Comparison of ENCODE assay signal across 9 mouse cellular contexts in the genomic region with DNA sequence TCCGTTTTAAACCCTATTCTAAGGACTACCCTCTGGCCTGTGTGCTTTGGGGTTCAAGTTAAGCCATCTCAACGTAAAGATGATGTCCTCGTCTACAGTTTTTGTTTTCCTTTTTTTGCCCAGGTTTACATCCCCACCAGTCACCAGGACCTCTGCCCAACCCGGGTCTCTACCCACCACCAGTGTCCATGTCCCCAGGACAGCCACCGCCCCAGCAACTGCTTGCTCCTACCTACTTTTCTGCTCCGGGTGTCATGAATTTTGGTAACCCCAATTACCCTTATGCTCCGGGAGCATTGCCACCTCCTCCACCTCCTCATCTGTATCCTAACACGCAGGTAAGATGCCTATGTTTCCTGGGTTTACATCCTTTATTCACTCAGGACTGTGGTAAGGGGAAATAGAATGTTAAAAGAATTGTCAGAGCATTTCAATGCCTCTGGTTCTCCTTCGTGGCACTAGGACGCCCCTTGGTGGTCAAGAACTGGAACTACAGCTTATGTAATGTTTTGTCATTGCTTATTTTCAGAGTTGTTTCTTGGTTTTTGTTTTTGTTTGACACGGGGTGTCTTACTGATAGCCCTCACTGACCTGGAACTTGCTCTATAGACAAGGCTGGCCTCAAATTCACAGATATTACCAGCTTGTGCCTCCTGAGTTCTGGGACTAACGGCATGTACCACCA. TPM values are rescaled to one million over a fixed set of nuclear protein-coding genes. Genes with fewer than 3 reads are reported as not detected.
A peak's percentile ranks its signal among the peaks of the same experiment; 100 is the strongest.
DNase-seq lines count a peak whose midpoint lies in the region; ATAC-seq and TF ChIP-seq lines count a peak whose summit lies in the region.
"Had no signal": no experiment of that assay in that cellular context is flagged by ENCODE, and none has a peak within 500 bp of the region (broad histone marks: within the 10 kb centered on the region; RNA-seq: fewer than 3 reads in every experiment).

No protein-coding gene starts in this region.

- TF ChIP-seq RAD21 in CH12.LX (IDR thresholded peaks at IDR 0.05; ENCODE audit: low read depth, low read length): peak; percentile 85

- H3K4me3 ChIP-seq in heart, postnatal 0 days (ENCODE audit: low read depth, low read length): no peak overlapping the region
- no peak overlapping the region for H3K4me3 ChIP-seq in heart, embryonic 11.5 days (ENCODE audit: low read depth, low read length)
- H3K4me3 ChIP-seq in CH12.LX (replicated peaks in 1 of 3; ENCODE audit: low read depth in 2 of 3, low read length in 2 of 3, poor library complexity in 1 of 3): no peak overlapping the region
- H3K4me3 ChIP-seq: embryonic facial prominence, embryonic 13.5 days had no signal

- WGBS in heart, postnatal 0 days: 65% methylated on average over 12 of the region's 12 CpGs
- WGBS in heart, embryonic 11.5 days (ENCODE audit: insufficient replicate concordance): 72% methylated on average over 12 of the region's 12 CpGs

- peak; percentile 71 for DNase-seq in heart, postnatal 0 days (ENCODE audit: low spot score)
- peak; percentile 59 for DNase-seq in CH12.LX (ENCODE audit: extremely low read depth)
- peak; percentile 44 for DNase-seq in c-Kit-positive CD71-negative TER-119-negative erythroid progenitor cells, embryonic 14.5 days (ENCODE audit: low read depth)
- DNase-seq in kidney, postnatal 4 days: peak; percentile 54 to 67
- peak; percentile 41 for DNase-seq in thymus, postnatal 25 days
- DNase-seq in gastrocnemius, postnatal 10 days: no peak
- DNase-seq in layer of hippocampus, adult 8-10 months (ENCODE audit: low spot score in 2 of 2): no peak

- H3K79me2 ChIP-seq in CH12.LX (replicated peaks; ENCODE audit: control insufficient read depth, extremely low read depth, insufficient read depth, poor library complexity, severe bottlenecking): peaks cover 19% of the 10 kb centered on the region

- H3K4me1 ChIP-seq in heart, postnatal 0 days (ENCODE audit: control insufficient read depth, insufficient read depth): no peaks in the 10 kb centered on the region
- no peaks in the 10 kb centered on the region for H3K4me1 ChIP-seq in heart, embryonic 11.5 days (ENCODE audit: control insufficient read depth, insufficient read depth, low read length)
- no peaks in the 10 kb centered on the region for H3K4me1 ChIP-seq in CH12.LX (ENCODE audit: control insufficient read depth in 1 of 2, insufficient read depth in 2 of 2)
- H3K4me1 ChIP-seq: embryonic facial prominence, embryonic 13.5 days had no signal

- no peaks in the 10 kb centered on the region for H3K27me3 ChIP-seq in heart, postnatal 0 days (ENCODE audit: control insufficient read depth, insufficient read depth, low read length)
- H3K27me3 ChIP-seq in heart, embryonic 11.5 days (ENCODE audit: control insufficient read depth, insufficient read depth, low read length): no peaks in the 10 kb centered on the region
- H3K27me3 ChIP-seq in CH12.LX (replicated peaks): no peaks in the 10 kb centered on the region
- H3K27me3 ChIP-seq: embryonic facial prominence, embryonic 13.5 days had no signal

- no peak for TF ChIP-seq POLR2A in CH12.LX (IDR thresholded peaks at IDR 0.05; ENCODE audit: low read depth, low read length)

- 0 out of 2 replicates have a peak overlapping the region, but pooled peaks have one; percentile 30 for H3K27ac ChIP-seq in heart, postnatal 0 days (ENCODE audit: low read depth)
- H3K27ac ChIP-seq in heart, embryonic 11.5 days (ENCODE audit: low read depth, low read length): no peak overlapping the region
- H3K27ac ChIP-seq in CH12.LX (ENCODE audit: insufficient read depth, low read depth): no peak overlapping the region
- H3K27ac ChIP-seq: embryonic facial prominence, embryonic 13.5 days had no signal

- in situ Hi-C loops in CH12.LX (cut with MboI; ENCODE audit: low pct_ligation_motif_present, low pct_unique_long_range_greater_than_20kb, low sequenced_read_pairs): loop anchor here (5.0 kb wide), 1 partner anchor 37 kb away; no protein-coding TSS in a partner anchor

- TF ChIP-seq CTCF in heart, postnatal 0 days (IDR thresholded peaks at IDR 0.05; ENCODE audit: low read depth): peak; percentile 82
- peak; percentile 92 to 95 for TF ChIP-seq CTCF in CH12.LX (conservative IDR thresholded peaks at IDR 0.05 in 1 of 2, IDR thresholded peaks at IDR 0.05 in 1 of 2; ENCODE audit: low read depth in 2 of 2, low read length in 2 of 2)

- no peak for ATAC-seq in heart, postnatal 0 days (ENCODE audit: insufficient read depth, low read depth)
- no peak for ATAC-seq in heart, embryonic 11.5 days (replicated peaks; ENCODE audit: insufficient number of reproducible peaks, low FRiP score, low TSS enrichment)

- no peak overlapping the region for H3K9ac ChIP-seq in heart, postnatal 0 days (replicated peaks; ENCODE audit: low read depth, low read length)
- no peak overlapping the region for H3K9ac ChIP-seq in heart, embryonic 11.5 days (ENCODE audit: low read depth, low read length)
- H3K9ac ChIP-seq in CH12.LX (ENCODE audit: insufficient read depth, low read depth): no peak overlapping the region
- H3K9ac ChIP-seq: embryonic facial prominence, embryonic 13.5 days had no signal

- no peaks in the 10 kb centered on the region for H3K9me3 ChIP-seq in heart, postnatal 0 days (replicated peaks; ENCODE audit: control insufficient read depth, low read length)
- H3K9me3 ChIP-seq in heart, embryonic 11.5 days (replicated peaks; ENCODE audit: control insufficient read depth, low read length): no peaks in the 10 kb centered on the region
- H3K9me3 ChIP-seq in CH12.LX (replicated peaks; ENCODE audit: low read length): no peaks in the 10 kb centered on the region
- H3K9me3 ChIP-seq: embryonic facial prominence, embryonic 13.5 days had no signal

- H3K4me2 ChIP-seq in heart, postnatal 0 days (ENCODE audit: low read depth, low read length): no peak overlapping the region
- no peak overlapping the region for H3K4me2 ChIP-seq in heart, embryonic 11.5 days
- no peak overlapping the region for H3K4me2 ChIP-seq in CH12.LX (ENCODE audit: insufficient read depth, low read depth, poor library complexity, severe bottlenecking)
- H3K4me2 ChIP-seq: embryonic facial prominence, embryonic 13.5 days had no signal

- H3K36me3 ChIP-seq in heart, postnatal 0 days (replicated peaks; ENCODE audit: control insufficient read depth, insufficient read depth, low read length): peaks cover 67% of the 10 kb centered on the region
- peaks cover 34% of the 10 kb centered on the region for H3K36me3 ChIP-seq in heart, embryonic 11.5 days (ENCODE audit: control insufficient read depth, insufficient read depth, low read length)
- H3K36me3 ChIP-seq in CH12.LX (replicated peaks in 1 of 2; ENCODE audit: control insufficient read depth in 1 of 2, insufficient read depth in 1 of 2, low read length in 1 of 2): peaks cover 81 to 93% of the 10 kb centered on the region in 2 experiments

- dilution Hi-C loops in CH12.LX (cut with MboI; ENCODE audit: extremely low pct_ligation_motif_present, extremely low pct_unique_long_range_greater_than_20kb, low sequenced_read_pairs): no loop called here

- TF ChIP-seq EP300 in heart, postnatal 0 days (IDR thresholded peaks at IDR 0.05; ENCODE audit: low read depth): no peak
- no peak for TF ChIP-seq EP300 in CH12.LX (IDR thresholded peaks at IDR 0.05; ENCODE audit: low read length)

RNA-seq across cellular contexts. Expression of a gene that starts 7.4 kb away (rescaled TPM):
- total RNA-seq in heart, postnatal 0 days (2014; rRNA removed; ENCODE audit: low replicate concordance): 0.77 and 0.80 TPM in 2 replicates
- 0.41 and 0.55 TPM in 2 replicates for polyA plus RNA-seq in heart, postnatal 0 days (2015; fragmentation: Nextera tagmentation; extraction: Ambion mirVana)
- 0.57 and 0.73 TPM in 2 replicates for polyA plus RNA-seq in heart, embryonic 11.5 days (2014; fragmentation: Nextera tagmentation; extraction: Ambion mirVana)
- total RNA-seq in CH12.LX (2012; rRNA removed) (0.04 and 0.08 TPM in 2 replicates), CH12.LX (2014; rRNA removed) (0.11 TPM in 1 of 2 replicates, not detected in the other)
- polyA plus RNA-seq in CH12.LX (2012; ENCODE audit: insufficient read length, low read depth): 0.25 and 0.29 TPM in 2 replicates
- 1 to 10 TPM; 1.9 to 2.6 TPM for total RNA-seq in gastrocnemius, postnatal 10 days (2021)
- 100 to 1,000 TPM; 171 to 203 (median 197) TPM for total RNA-seq in layer of hippocampus, adult 8-10 months (2022)

RNA-seq across cellular contexts. Expression of a gene that starts 24.5 kb away (rescaled TPM):
- total RNA-seq in heart, postnatal 0 days (2014; rRNA removed; ENCODE audit: low replicate concordance): 6.8 and 9.7 TPM in 2 replicates
- 11.6 and 11.9 TPM in 2 replicates for polyA plus RNA-seq in heart, postnatal 0 days (2015; fragmentation: Nextera tagmentation; extraction: Ambion mirVana)
- 22.2 and 28.5 TPM in 2 replicates for polyA plus RNA-seq in heart, embryonic 11.5 days (2014; fragmentation: Nextera tagmentation; extraction: Ambion mirVana)
- total RNA-seq in CH12.LX (2012; rRNA removed): 16.7 and 18.3 TPM in 2 replicates
- total RNA-seq in CH12.LX (2014; rRNA removed): 14.4 and 14.7 TPM in 2 replicates
- polyA plus RNA-seq in CH12.LX (2012; ENCODE audit: insufficient read length, low read depth): 71.7 and 93.0 TPM in 2 replicates
- total RNA-seq in gastrocnemius, postnatal 10 days (2021): 10 to 100 TPM; 19.1 to 26.2 TPM
- 10 to 100 TPM; 50.5 to 64.9 (median 59.4) TPM for total RNA-seq in layer of hippocampus, adult 8-10 months (2022)

RNA-seq across cellular contexts. Expression of a gene that starts 33.9 kb away (rescaled TPM):
- total RNA-seq in heart, postnatal 0 days (2014; rRNA removed; ENCODE audit: low replicate concordance): 47.4 and 54.6 TPM in 2 replicates
- 11.3 and 12.6 TPM in 2 replicates for polyA plus RNA-seq in heart, postnatal 0 days (2015; fragmentation: Nextera tagmentation; extraction: Ambion mirVana)
- polyA plus RNA-seq in heart, embryonic 11.5 days (2014; fragmentation: Nextera tagmentation; extraction: Ambion mirVana): 15.9 and 17.1 TPM in 2 replicates
- total RNA-seq in CH12.LX (2012; rRNA removed): 27.3 and 30.7 TPM in 2 replicates
- total RNA-seq in CH12.LX (2014; rRNA removed): 25.9 and 26.4 TPM in 2 replicates
- polyA plus RNA-seq in CH12.LX (2012; ENCODE audit: insufficient read length, low read depth): 57.1 and 58.1 TPM in 2 replicates
- total RNA-seq in gastrocnemius, postnatal 10 days (2021): 10 to 100 TPM; 62.6 to 74.1 TPM
- total RNA-seq in layer of hippocampus, adult 8-10 months (2022): 100 to 1,000 TPM; 140 to 201 (median 177) TPM

RNA-seq across cellular contexts. Expression of a gene that starts 34.2 kb away (rescaled TPM):
- 3.4 and 6.2 TPM in 2 replicates for total RNA-seq in heart, postnatal 0 days (2014; rRNA removed; ENCODE audit: low replicate concordance)
- 1.5 and 1.8 TPM in 2 replicates for polyA plus RNA-seq in heart, postnatal 0 days (2015; fragmentation: Nextera tagmentation; extraction: Ambion mirVana)
- polyA plus RNA-seq in heart, embryonic 11.5 days (2014; fragmentation: Nextera tagmentation; extraction: Ambion mirVana): 3.8 and 4.0 TPM in 2 replicates
- 4.7 TPM in 2 replicates for total RNA-seq in CH12.LX (2012; rRNA removed)
- total RNA-seq in CH12.LX (2014; rRNA removed): 1.9 and 2.1 TPM in 2 replicates
- polyA plus RNA-seq in CH12.LX (2012; ENCODE audit: insufficient read length, low read depth): 7.7 and 9.7 TPM in 2 replicates
- 1 to 10 TPM; 6.3 to 9.0 TPM for total RNA-seq in gastrocnemius, postnatal 10 days (2021)
- 10 to 100 TPM; 69.4 to 86.8 (median 80.7) TPM for total RNA-seq in layer of hippocampus, adult 8-10 months (2022)

RNA-seq across cellular contexts. Expression of a gene that starts 54.1 kb away (rescaled TPM):
- 21.0 and 24.3 TPM in 2 replicates for total RNA-seq in heart, postnatal 0 days (2014; rRNA removed; ENCODE audit: low replicate concordance)
- polyA plus RNA-seq in heart, postnatal 0 days (2015; fragmentation: Nextera tagmentation; extraction: Ambion mirVana): 10.2 and 10.7 TPM in 2 replicates
- polyA plus RNA-seq in heart, embryonic 11.5 days (2014; fragmentation: Nextera tagmentation; extraction: Ambion mirVana): 5.6 and 6.4 TPM in 2 replicates
- total RNA-seq in CH12.LX (2012; rRNA removed): 0.21 and 0.25 TPM in 2 replicates
- total RNA-seq in CH12.LX (2014; rRNA removed): 0.17 and 0.39 TPM in 2 replicates
- polyA plus RNA-seq in CH12.LX (2012; ENCODE audit: insufficient read length, low read depth): 0.95 and 1.4 TPM in 2 replicates
- 10 to 100 TPM; 42.4 to 58.7 TPM for total RNA-seq in gastrocnemius, postnatal 10 days (2021)
- total RNA-seq in layer of hippocampus, adult 8-10 months (2022): 10 to 100 TPM; 86.6 to 99.6 (median 92.7) TPM

Comparison
In these comparisons a context has a peak if more than half of its experiments do, and no peak if none do; other contexts are left out.
1. DNase-seq: peak in heart, postnatal 0 days (single experiment), CH12.LX (single experiment), c-Kit-positive CD71-negative TER-119-negative erythroid progenitor cells, embryonic 14.5 days (single experiment), kidney, postnatal 4 days (2 of 2) and thymus, postnatal 25 days (single experiment); none in gastrocnemius, postnatal 10 days (single experiment) and layer of hippocampus, adult 8-10 months (0 of 2).
2. RNA of a gene that starts 7.4 kb away (total RNA-seq): 171 to 203 TPM in layer of hippocampus, adult 8-10 months; 1.9 to 2.6 TPM in gastrocnemius, postnatal 10 days, 0.77 to 0.80 TPM in heart, postnatal 0 days and 0.04 to 0.11 TPM in CH12.LX; every median in the first group is over 10 times any median in the second.